Mouse (Mus musculus) erythroblast, adult 5-6 weeks (primary cell): ENCODE measurements at regions not wholly inside any gene's neighbourhood (a gene's known extent, or its start where the extent isn't known, plus 50 kb on each side); places are given as distances from the start of the nearest gene placed in this dataset.

Source experiments
- ATAC-seq: replicated peaks from 2 replicates; pipeline ENCODE4 v1.8.0; 2016; ENCODE audit warnings: moderate number of reproducible peaks, mild to moderate bottlenecking, moderate TSS enrichment, inconsistent platforms; ENCODE audit not compliant: poor library complexity, low FRiP score, severe bottlenecking

GRCm38 (mm10) chr14:24926086-24927048 lies 439.4 kb downstream of the Rps24 start:
- ATAC-seq, result no peak

- ATAC-seq, result no peak
Observed at GRCm38 (mm10) chr14:24928726-24929125, 441.8 kb downstream of the Rps24 start.

- no peak for ATAC-seq
Observed at GRCm38 (mm10) chr14:24930251-24930650, 443.3 kb downstream of the Rps24 start.

- no peak for ATAC-seq
Observed at GRCm38 (mm10) chr14:24937876-24938275, 451.0 kb downstream of the Rps24 start.

- ATAC-seq, result no peak
Observed at GRCm38 (mm10) chr14:24939068-24939467, 452.1 kb downstream of the Rps24 start.

- ATAC-seq, result no peak
Observed at GRCm38 (mm10) chr14:24939476-24940200, 452.7 kb downstream of the Rps24 start.

- no peak for ATAC-seq
Observed at GRCm38 (mm10) chr14:24945716-24946115, 458.8 kb downstream of the Rps24 start.

GRCm38 (mm10) chr14:24947084-24947483 lies 460.2 kb downstream of the Rps24 start:
- no peak for ATAC-seq

- no peak for ATAC-seq
Observed at GRCm38 (mm10) chr14:24955891-24956410, 469.0 kb downstream of the Rps24 start.

- ATAC-seq, result no peak
Observed at GRCm38 (mm10) chr14:24956528-24957210, 469.7 kb downstream of the Rps24 start.

GRCm38 (mm10) chr14:24957392-24957791 lies 470.5 kb downstream of the Rps24 start:
- ATAC-seq, result no peak

GRCm38 (mm10) chr14:24958821-24959220 lies 471.9 kb downstream of the Rps24 start:
- ATAC-seq, result no peak

- no peak for ATAC-seq
Observed at GRCm38 (mm10) chr14:24959401-24959800, 472.5 kb downstream of the Rps24 start.

GRCm38 (mm10) chr14:24960082-24960482 lies 473.2 kb downstream of the Rps24 start:
- no peak for ATAC-seq

- ATAC-seq, result no peak
Observed at GRCm38 (mm10) chr14:24960875-24961274, 473.9 kb downstream of the Rps24 start.

GRCm38 (mm10) chr14:24961721-24962120 lies 474.8 kb downstream of the Rps24 start:
- ATAC-seq, result no peak

GRCm38 (mm10) chr14:24969584-24969983 lies 482.7 kb downstream of the Rps24 start:
- no peak for ATAC-seq

GRCm38 (mm10) chr14:24972357-24972756 lies 485.4 kb downstream of the Rps24 start:
- no peak for ATAC-seq

- ATAC-seq, result no peak
Observed at GRCm38 (mm10) chr14:24973039-24973438, 485.9 kb upstream of the Zmiz1 start.

GRCm38 (mm10) chr14:24973591-24973990 lies 485.4 kb upstream of the Zmiz1 start:
- no peak for ATAC-seq
